Mouse (Mus musculus): ENCODE results near the gene Fam198a. TPM values are rescaled to one million over a fixed set of nuclear protein-coding genes. Genes with fewer than 3 reads are reported as not detected.

Gene Fam198a
- polyA plus RNA-seq, 1 experiment, result not detected

- H3K9me3 ChIP-seq (ENCODE audit: control insufficient read depth, low read length), result no peaks in the 10 kb centered on the region
- peaks cover 3% of the 10 kb centered on the region; the same call in 1 of the 2 replicates for H3K36me3 ChIP-seq (ENCODE audit: control insufficient read depth)
- no peaks in the 10 kb centered on the region for H3K27me3 ChIP-seq (ENCODE audit: control insufficient read depth)
- no peak for TF ChIP-seq TAL1 (IDR thresholded peaks at IDR 0.05; ENCODE audit: low read length)
- TF ChIP-seq GATA1 (IDR thresholded peaks at IDR 0.05; ENCODE audit: low read length), result no peak
- no peak overlapping the region for H3K4me3 ChIP-seq (replicated peaks)
- no peaks in the 10 kb centered on the region for H3K4me1 ChIP-seq (ENCODE audit: control insufficient read depth)
Measured at GRCm38 (mm10) chr9:121984465-121985461, 34.0 kb downstream of the Fam198a start.

GRCm38 (mm10) chr9:121988910-121989309, 38.1 kb downstream of the Fam198a start:
- H3K4me3 ChIP-seq (replicated peaks), result no peak overlapping the region
- TF ChIP-seq GATA1 (IDR thresholded peaks at IDR 0.05; ENCODE audit: low read length), result no peak
- TF ChIP-seq TAL1 (IDR thresholded peaks at IDR 0.05; ENCODE audit: low read length), result no peak
- no peaks in the 10 kb centered on the region for H3K9me3 ChIP-seq (ENCODE audit: control insufficient read depth, low read length)
- no peaks in the 10 kb centered on the region for H3K4me1 ChIP-seq (ENCODE audit: control insufficient read depth)
- no peaks in the 10 kb centered on the region for H3K27me3 ChIP-seq (ENCODE audit: control insufficient read depth)
- H3K36me3 ChIP-seq (ENCODE audit: control insufficient read depth), result no peaks in the 10 kb centered on the region

- no peak for TF ChIP-seq TAL1 (IDR thresholded peaks at IDR 0.05; ENCODE audit: low read length)
- TF ChIP-seq GATA1 (IDR thresholded peaks at IDR 0.05; ENCODE audit: low read length), result no peak
- Histone ChIP-seq H3K36me3 (ENCODE audit: control insufficient read depth) (no peaks in the 10 kb centered on the region), H3K9me3 (ENCODE audit: control insufficient read depth, low read length) (no peaks in the 10 kb centered on the region), H3K27me3 (ENCODE audit: control insufficient read depth) (no peaks in the 10 kb centered on the region), H3K4me3 (replicated peaks) (no peak overlapping the region), H3K4me1 (ENCODE audit: control insufficient read depth) (no peaks in the 10 kb centered on the region)
Measured at GRCm38 (mm10) chr9:121989536-121989935, 38.7 kb downstream of the Fam198a start.

GRCm38 (mm10) chr9:121991041-121991440, 40.3 kb downstream of the Fam198a start:
- no peak for TF ChIP-seq GATA1 (IDR thresholded peaks at IDR 0.05; ENCODE audit: low read length)
- no peak for TF ChIP-seq TAL1 (IDR thresholded peaks at IDR 0.05; ENCODE audit: low read length)
- H3K4me1 ChIP-seq (ENCODE audit: control insufficient read depth), result peaks cover 4% of the 10 kb centered on the region
- no peaks in the 10 kb centered on the region for H3K36me3 ChIP-seq (ENCODE audit: control insufficient read depth)
- no peak overlapping the region for H3K4me3 ChIP-seq (replicated peaks)
- H3K9me3 ChIP-seq (ENCODE audit: control insufficient read depth, low read length), result no peaks in the 10 kb centered on the region
- peaks cover 10% of the 10 kb centered on the region for H3K27me3 ChIP-seq (ENCODE audit: control insufficient read depth)

GRCm38 (mm10) chr9:121993047-121993446, 42.3 kb downstream of the Fam198a start:
- TF ChIP-seq GATA1 (IDR thresholded peaks at IDR 0.05; ENCODE audit: low read length) (no peak), TAL1 (IDR thresholded peaks at IDR 0.05; ENCODE audit: low read length) (no peak)
- Histone ChIP-seq H3K4me1 (ENCODE audit: control insufficient read depth) (peaks cover 4% of the 10 kb centered on the region), H3K4me3 (replicated peaks) (no peak overlapping the region)

GRCm38 (mm10) chr9:121995077-121995476, 44.3 kb downstream of the Fam198a start:
- Histone ChIP-seq H3K4me1 (ENCODE audit: control insufficient read depth) (peaks cover 4% of the 10 kb centered on the region), H3K4me3 (replicated peaks) (peak overlapping the region; percentile 59), H3K27me3 (ENCODE audit: control insufficient read depth) (peaks cover 13% of the 10 kb centered on the region), H3K9me3 (ENCODE audit: control insufficient read depth, low read length) (no peaks in the 10 kb centered on the region), H3K36me3 (ENCODE audit: control insufficient read depth) (no peaks in the 10 kb centered on the region)
- TF ChIP-seq GATA1 (IDR thresholded peaks at IDR 0.05; ENCODE audit: low read length) (no peak), TAL1 (IDR thresholded peaks at IDR 0.05; ENCODE audit: low read length) (no peak)

More at GRCm38 (mm10) chr9:121993047-121993446, 42.3 kb downstream of the Fam198a start:
- Histone ChIP-seq H3K9me3 (ENCODE audit: control insufficient read depth, low read length) (no peaks in the 10 kb centered on the region), H3K36me3 (ENCODE audit: control insufficient read depth) (no peaks in the 10 kb centered on the region), H3K27me3 (ENCODE audit: control insufficient read depth) (peaks cover 13% of the 10 kb centered on the region)

GRCm38 (mm10) chr9:121995508-121996131, 44.8 kb downstream of the Fam198a start:
- H3K9me3 ChIP-seq (ENCODE audit: control insufficient read depth, low read length), result no peaks in the 10 kb centered on the region
- H3K36me3 ChIP-seq (ENCODE audit: control insufficient read depth), result no peaks in the 10 kb centered on the region
- H3K27me3 ChIP-seq (ENCODE audit: control insufficient read depth), result peaks cover 13% of the 10 kb centered on the region
- no peak for TF ChIP-seq TAL1 (IDR thresholded peaks at IDR 0.05; ENCODE audit: low read length)
- TF ChIP-seq GATA1 (IDR thresholded peaks at IDR 0.05; ENCODE audit: low read length), result no peak
- peak overlapping the region; percentile 59 for H3K4me3 ChIP-seq (replicated peaks)
- peaks cover 4% of the 10 kb centered on the region for H3K4me1 ChIP-seq (ENCODE audit: control insufficient read depth)

GRCm38 (mm10) chr9:121997010-121997409, 46.2 kb downstream of the Fam198a start, which contains the start of gene Pomgnt2:
Pomgnt2 (minus strand) TSS chr9:121997110.
- Histone ChIP-seq H3K9me3 (ENCODE audit: control insufficient read depth, low read length) (peaks cover 4% of the 10 kb centered on the region), H3K4me1 (ENCODE audit: control insufficient read depth) (peaks cover 4% of the 10 kb centered on the region), H3K36me3 (ENCODE audit: control insufficient read depth) (no peaks in the 10 kb centered on the region), H3K27me3 (ENCODE audit: control insufficient read depth) (peaks cover 13% of the 10 kb centered on the region), H3K4me3 (replicated peaks) (peak within 1 kb of the TSS; percentile 59)
- TF ChIP-seq TAL1 (IDR thresholded peaks at IDR 0.05; ENCODE audit: low read length) (no peak), GATA1 (IDR thresholded peaks at IDR 0.05; ENCODE audit: low read length) (no peak)

GRCm38 (mm10) chr9:121997978-121998377, 47.2 kb downstream of the Fam198a start:
- peaks cover 4% of the 10 kb centered on the region for H3K4me1 ChIP-seq (ENCODE audit: control insufficient read depth)
- H3K36me3 ChIP-seq (ENCODE audit: control insufficient read depth), result no peaks in the 10 kb centered on the region
- H3K4me3 ChIP-seq (replicated peaks), result no peak overlapping the region
- no peak for TF ChIP-seq TAL1 (IDR thresholded peaks at IDR 0.05; ENCODE audit: low read length)
- TF ChIP-seq GATA1 (IDR thresholded peaks at IDR 0.05; ENCODE audit: low read length), result no peak
- H3K9me3 ChIP-seq (ENCODE audit: control insufficient read depth, low read length), result peaks cover 4% of the 10 kb centered on the region
- H3K27me3 ChIP-seq (ENCODE audit: control insufficient read depth), result peaks cover 13% of the 10 kb centered on the region

Measured in erythroblast, embryonic 14.5 days (primary cell).